Mouse (Mus musculus) cortical plate, adult 2 months (tissue): Measurements from ENCODE around the gene Slc17a5. TPM values are rescaled to one million over a fixed set of nuclear protein-coding genes. Genes with fewer than 3 reads are reported as not detected.

Experiments
- H3K27ac ChIP-seq: fragments of 200-500 bp; 2 replicates; pipeline ENCODE4 v1.5.1; 2012; ENCODE audit warnings: low read length, control low read depth, inconsistent platforms; ENCODE audit not compliant: insufficient read depth
- H3K4me1 ChIP-seq: fragments of 200-500 bp; 2 replicates; pipeline ENCODE4 v1.6.1; 2011; ENCODE audit warnings: low read length; ENCODE audit not compliant: control insufficient read depth, insufficient read depth
- H3K4me3 ChIP-seq: fragments of 200-500 bp; 2 replicates; pipeline ENCODE4 v1.5.1; 2011; ENCODE audit warnings: mild to moderate bottlenecking, low read length, control low read depth; ENCODE audit not compliant: insufficient read depth
- CTCF ChIP-seq: fragments of 200-500 bp; IDR thresholded peaks from 2 replicates; pipeline ENCODE4 v1.5.1; 2011; ENCODE audit warnings: mild to moderate bottlenecking, control low read depth, low read length; ENCODE audit not compliant: insufficient read depth; ENCODE audit errors: extremely low read depth
- POLR2A ChIP-seq: fragments of 200-500 bp; IDR thresholded peaks from 2 replicates; pipeline ENCODE4 v1.6.1; 2011; ENCODE audit warnings: mild to moderate bottlenecking, low read length, control low read depth; ENCODE audit not compliant: insufficient read depth; ENCODE audit errors: extremely low read depth
- polyA plus RNA-seq: library from polyadenylated mRNA; depleted of rRNA; stranded (reverse); fragments of >200 nt; gene quantifications from 2 replicates; pipeline ENCODE4 v1.2.3, GENCODE M21; 2012; rRNA removed

Slc17a5 gene
- 17.4 and 18.1 TPM in 2 replicates for polyA plus RNA-seq

DNA sequence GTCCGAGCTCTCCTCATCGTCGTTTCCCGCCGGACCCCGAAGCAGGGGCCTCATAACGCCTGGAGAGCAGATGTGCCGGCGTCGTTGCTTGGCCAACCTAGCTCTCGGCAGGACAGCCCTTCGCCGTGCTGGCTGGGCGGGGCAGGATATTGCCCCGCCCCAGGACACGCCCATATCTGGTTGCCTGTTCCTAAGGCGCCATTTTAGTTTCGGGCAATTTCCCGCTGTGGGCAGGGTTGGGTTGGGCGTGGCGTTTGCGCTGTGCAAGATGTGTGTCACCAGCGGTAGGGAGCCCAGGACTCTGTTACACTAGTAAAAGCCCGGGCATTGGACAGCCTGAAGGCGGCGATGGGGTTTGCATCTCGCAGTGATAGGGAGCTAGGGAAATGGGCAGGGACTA, at the start of gene Slc17a5:
Gene Slc17a5 (minus strand): TSS at position 128 of the 400 bp plus-strand sequence.
- Histone ChIP-seq H3K4me3 (peak within 1 kb of the TSS; percentile 56), H3K4me1 (no peaks in the 10 kb centered on the region; the same call in 1 of the 2 replicates), H3K27ac (no peak within 1 kb of the TSS; the same call in 1 of the 2 replicates)
- TF ChIP-seq CTCF (no peak), POLR2A (peak; percentile 80; the same call in 1 of the 2 replicates)

DNA sequence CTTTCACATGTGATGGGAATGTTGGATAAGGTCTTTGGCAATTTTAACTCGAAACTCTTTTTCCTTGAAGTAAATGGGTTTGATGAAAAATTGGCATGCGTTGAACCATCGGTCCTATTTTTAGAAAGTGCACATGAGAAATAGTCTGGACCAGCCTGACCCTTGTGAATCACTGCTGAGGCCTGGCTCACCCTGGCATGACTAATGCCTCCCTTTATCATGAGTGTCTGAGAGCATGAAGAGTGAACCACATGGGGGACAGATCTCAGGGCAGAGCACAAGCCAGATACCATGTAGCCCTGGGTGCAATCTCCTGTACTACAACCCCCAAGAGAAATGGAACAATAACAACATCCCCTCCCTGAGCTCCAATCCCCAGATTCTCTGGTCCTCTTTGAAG, 46.1 kb upstream of the Slc17a5 start:
- Histone ChIP-seq H3K27ac (no peak overlapping the region), H3K4me3 (no peak overlapping the region), H3K4me1 (no peaks in the 10 kb centered on the region)
- TF ChIP-seq POLR2A = no peak
- no peak for TF ChIP-seq CTCF

DNA sequence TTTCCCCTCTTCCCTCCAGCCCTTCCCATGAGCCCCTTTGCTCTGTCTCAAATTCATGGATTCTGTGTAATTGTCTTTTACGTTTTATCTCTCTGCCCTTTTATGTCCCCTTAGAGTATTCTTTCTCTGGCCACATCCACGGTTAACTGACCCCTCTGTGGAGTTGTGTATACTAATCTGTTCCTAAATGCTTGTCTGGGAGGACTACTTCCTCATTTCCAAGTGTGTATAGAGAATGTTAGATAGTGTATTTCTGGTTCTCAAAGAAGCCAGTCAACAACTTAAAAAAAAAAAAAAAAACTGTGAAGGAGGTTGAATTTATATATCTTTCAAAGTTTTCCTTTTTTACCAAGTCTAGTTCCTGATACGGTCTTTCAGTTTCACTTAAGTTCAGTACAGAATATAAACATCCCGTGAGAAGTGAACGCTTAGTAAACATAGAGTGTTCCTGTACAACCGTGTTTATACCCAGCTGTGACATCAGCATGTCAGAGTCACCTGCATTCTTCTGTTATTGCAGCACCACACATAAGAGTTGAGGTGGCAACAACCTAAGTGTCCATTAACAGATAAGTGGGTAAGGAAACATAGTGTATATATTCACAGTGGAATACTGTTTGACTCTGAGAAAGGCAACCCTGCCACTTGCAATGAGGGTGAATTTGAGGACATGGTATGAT, 44.1 kb upstream of the Slc17a5 start:
- Histone ChIP-seq H3K27ac (no peak overlapping the region), H3K4me3 (no peak overlapping the region), H3K4me1 (no peaks in the 10 kb centered on the region)
- no peak for TF ChIP-seq CTCF
- no peak for TF ChIP-seq POLR2A

DNA sequence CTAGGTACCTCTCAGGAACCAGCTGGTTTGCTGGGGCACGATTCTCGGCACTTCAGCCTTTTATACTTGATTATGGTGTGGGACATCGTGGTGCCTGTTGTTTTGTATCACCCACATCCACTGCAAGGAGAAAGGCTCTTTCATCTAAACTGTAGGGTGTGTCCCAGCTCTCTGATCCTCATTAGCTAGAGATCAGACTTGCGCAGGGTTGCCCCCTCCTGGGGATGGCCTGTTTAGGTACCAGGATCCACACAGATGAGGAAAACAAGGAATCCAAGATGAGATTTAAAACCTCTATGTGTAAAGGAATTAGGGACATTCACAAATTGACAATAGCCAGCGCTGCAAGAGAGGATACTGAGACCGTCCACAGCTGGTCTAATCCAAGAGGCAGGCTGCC, 42.1 kb upstream of the Slc17a5 start:
- no peaks in the 10 kb centered on the region for H3K4me1 ChIP-seq
- H3K4me3 ChIP-seq = no peak overlapping the region
- no peak for TF ChIP-seq CTCF
- no peak for TF ChIP-seq POLR2A
- no peak overlapping the region for H3K27ac ChIP-seq

DNA sequence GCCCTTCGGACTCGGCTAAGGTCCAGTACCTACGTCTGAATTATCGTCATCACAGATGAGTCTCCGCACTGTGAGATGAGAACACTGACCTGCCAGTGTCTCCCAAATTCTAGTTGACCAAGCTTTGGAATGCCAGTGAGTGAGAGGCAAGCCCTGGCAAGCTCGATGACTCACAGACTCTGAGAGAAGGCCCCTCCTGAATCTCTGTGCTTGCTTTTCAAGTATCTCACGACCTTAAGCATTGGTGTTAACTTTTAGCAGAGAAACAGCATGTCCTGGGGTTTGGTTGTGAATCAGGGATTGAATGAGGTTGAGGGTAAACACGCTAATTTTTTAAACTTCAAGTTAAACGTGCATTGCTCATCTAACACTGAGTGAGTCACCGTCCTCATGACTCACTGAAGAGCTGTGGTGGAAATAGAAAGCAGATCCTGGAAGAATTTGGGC, 35.5 kb upstream of the Slc17a5 start:
- Histone ChIP-seq H3K4me1 (peaks cover 1% of the 10 kb centered on the region; the same call in 1 of the 2 replicates), H3K4me3 (no peak overlapping the region)
- TF ChIP-seq POLR2A = no peak
- no peak for TF ChIP-seq CTCF

DNA sequence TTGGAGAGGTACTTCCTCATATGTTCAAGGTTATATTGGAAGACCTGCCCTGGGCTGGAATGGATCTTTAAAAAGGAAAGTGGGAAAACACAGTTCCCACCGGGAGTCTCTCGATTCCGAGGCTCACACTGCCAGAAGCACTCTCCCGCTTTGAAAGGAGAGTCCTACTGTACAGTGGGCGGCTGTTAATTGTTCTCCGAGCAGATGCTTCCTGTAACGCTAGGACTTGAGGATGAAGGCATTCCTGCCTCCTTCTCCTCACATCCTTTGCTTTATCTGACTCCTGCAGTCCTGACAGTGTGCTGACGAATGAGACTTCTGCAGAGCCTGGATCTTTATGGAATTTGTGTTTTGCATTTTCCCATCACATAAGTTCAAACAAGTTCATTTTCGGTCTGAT, 31.4 kb upstream of the Slc17a5 start:
- H3K27ac ChIP-seq = no peak overlapping the region
- no peak overlapping the region for H3K4me3 ChIP-seq
- no peak for TF ChIP-seq POLR2A
- TF ChIP-seq CTCF = no peak
- peaks cover 5% of the 10 kb centered on the region for H3K4me1 ChIP-seq

More for the DNA sequence above, 35.5 kb upstream of the Slc17a5 start:
- no peak overlapping the region for H3K27ac ChIP-seq

DNA sequence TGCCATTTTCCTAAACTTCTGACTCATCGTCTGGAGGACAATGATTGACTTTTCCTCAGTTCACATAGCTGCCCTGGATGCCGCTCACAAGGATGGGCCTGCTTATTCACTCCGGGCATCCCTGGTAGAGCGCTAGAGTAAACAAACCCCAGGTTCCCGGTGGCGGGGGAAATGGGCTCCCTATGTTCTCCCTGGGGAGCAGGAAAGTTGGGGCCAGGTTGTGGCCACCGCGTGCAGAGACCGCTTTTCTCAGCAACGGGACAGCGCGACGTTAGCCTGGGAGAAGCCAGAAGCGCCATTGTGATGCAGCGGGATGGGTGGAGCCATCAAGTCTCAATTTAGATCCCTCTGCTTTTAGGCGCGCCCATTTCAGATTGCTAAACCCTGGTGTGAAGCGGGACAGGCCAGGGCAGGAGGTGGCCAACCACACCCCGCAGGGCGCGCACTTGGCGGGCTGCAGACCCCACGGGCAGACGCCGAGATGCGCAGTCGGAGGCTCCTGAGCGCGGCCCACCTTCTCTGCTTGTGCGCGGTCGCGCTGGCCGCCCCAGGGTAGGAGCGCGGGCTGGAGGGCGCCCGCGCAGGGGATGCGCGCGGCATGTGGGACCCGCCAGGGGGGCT, 27.7 kb upstream of the Slc17a5 start, which contains the start of gene Cd109:
Gene Cd109 (plus strand): TSS at position 146 of the 621 bp plus-strand sequence.
- TF ChIP-seq POLR2A (no peak), CTCF (no peak)
- Histone ChIP-seq H3K4me3 (peak within 1 kb of the TSS; percentile 39), H3K27ac (no peak within 1 kb of the TSS), H3K4me1 (peaks cover 4% of the 10 kb centered on the region)

DNA sequence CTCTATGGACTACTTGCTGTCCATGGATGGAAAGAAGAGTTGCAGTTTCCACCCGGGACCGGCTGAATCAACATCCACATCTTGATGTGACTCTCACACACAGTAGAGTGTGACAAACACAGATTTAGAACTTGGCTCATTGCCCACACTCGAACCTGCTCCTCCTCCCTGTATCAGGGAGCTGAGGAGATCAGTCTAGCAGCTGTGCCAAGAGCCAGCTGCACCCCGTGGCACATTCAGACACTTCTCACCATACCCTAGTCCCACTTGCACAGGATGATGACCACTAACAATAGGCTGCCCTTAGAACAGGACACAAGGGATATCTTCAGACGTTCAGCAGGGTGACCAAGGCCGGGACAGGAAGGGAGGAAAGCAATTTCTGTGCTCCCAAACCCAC, 26.4 kb upstream of the Slc17a5 start:
- Histone ChIP-seq H3K4me1 (peaks cover 4% of the 10 kb centered on the region), H3K27ac (no peak overlapping the region), H3K4me3 (no peak overlapping the region)
- TF ChIP-seq POLR2A (no peak), CTCF (no peak)

DNA sequence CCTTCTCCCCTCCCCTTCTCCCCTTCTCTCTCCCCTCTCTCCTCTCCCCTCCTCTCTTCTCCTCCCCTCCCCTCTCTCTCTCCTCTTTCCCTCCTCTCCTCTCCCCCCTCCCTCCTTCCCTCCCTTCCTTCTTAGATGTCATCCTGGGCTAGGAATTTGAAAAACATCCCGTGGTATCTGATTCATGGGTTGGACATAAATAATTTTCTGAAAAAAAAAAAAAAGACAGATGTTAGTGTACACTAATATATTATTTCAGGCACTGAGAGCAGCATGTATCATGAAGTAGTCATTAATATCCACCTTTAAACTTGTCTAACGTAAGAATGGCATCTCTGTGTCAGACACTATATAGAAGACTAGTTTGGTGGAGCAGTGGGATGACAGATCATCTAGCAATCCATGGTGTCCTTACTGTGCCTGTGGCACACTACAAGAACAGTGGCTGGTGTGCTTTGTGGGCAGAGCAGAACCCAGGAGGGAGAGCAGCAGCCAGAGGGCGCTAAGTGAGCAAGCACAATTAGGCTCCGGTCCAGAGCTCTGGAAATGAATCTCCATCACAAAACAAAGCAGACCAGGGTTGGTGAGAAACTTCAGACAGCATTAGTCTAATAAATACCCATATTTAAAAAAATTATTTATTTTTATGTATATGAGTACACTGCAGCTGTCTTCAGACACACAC, 13.3 kb upstream of the Slc17a5 start:
- TF ChIP-seq CTCF = peak; percentile 31; the same call in 1 of the 2 replicates
- no peak for TF ChIP-seq POLR2A
- H3K4me3 ChIP-seq = no peak overlapping the region
- H3K4me1 ChIP-seq = no peaks in the 10 kb centered on the region
- no peak overlapping the region for H3K27ac ChIP-seq
